Mouse (Mus musculus) WW6 (cell line): ENCODE results near the gene Sorcs3.

Source experiments
- DNase-seq: peaks from one replicate; pipeline ENCODE4 v3.0.0-alpha.2; 2013; ENCODE audit warnings: low read depth, low spot score

The Sorcs3 gene

DNA sequence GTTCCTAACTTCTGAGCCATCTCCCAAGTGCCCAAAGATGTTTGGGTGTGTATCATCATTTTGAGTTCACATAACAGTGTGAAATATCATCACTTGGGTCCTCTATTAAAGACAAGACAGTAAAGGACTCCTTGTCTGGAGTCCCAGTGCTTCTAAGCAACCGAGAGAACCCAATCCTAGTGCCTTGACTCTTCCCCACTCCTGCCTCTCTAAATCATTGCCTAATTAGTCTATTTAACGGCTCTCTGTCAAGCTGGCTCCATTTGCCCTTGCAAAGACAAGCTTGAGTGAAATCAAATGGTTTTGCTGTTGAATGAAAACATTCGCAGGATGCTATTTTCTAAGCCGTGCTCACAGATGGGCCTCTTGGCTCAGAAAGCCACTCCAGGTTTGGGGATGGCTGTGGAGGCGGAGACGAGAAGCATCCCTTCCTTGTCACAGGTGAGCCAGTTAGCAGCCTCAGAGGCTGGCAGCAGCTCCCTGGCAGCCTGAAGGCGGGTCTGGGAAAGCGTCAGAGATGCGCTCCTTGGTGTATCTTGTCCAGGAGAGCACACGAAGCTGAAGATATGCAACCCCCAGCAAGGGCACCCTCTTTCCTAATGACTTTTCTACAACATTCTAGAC, 79.9 kb downstream of the Sorcs3 start:
- DNase-seq, result no peak

DNA sequence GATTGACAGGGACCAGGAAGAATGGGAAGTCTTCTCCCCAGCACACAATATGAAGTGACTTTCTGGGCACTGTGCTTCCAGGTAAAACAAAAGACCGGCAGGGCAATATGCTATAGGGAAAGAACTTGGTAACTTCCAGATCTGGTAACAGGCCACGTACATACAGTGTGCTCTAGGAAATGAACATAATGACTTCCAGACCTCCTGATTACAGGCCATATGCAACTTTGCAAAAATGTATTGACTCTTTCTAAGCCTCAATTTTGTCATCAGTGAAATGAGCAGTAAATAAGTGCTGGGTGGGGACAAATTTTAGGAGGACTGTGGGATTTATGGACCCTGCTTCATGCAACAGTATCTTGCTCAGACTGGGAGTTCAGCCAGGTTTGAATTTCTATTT, 88.4 kb downstream of the Sorcs3 start:
- DNase-seq, result no peak

DNA sequence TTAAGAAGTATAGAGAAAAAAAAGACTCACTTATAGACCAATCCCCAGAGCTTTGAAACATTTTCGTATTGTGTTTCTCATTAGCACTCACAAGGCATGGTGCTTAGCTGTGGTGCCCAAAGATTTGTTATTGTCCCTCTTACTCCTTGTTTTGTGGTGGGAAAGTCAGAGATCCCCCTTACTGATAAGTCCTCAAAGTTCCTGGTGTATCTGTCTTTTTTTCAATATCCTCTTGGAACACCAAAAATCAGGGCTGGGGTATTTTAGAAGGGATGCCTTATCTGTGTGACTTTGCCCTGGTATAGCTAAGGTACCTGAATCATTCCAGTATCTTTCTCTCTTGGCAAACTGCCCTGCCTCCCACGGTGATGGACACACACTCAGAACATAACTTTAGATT, 92.6 kb downstream of the Sorcs3 start:
- DNase-seq, result no peak

DNA sequence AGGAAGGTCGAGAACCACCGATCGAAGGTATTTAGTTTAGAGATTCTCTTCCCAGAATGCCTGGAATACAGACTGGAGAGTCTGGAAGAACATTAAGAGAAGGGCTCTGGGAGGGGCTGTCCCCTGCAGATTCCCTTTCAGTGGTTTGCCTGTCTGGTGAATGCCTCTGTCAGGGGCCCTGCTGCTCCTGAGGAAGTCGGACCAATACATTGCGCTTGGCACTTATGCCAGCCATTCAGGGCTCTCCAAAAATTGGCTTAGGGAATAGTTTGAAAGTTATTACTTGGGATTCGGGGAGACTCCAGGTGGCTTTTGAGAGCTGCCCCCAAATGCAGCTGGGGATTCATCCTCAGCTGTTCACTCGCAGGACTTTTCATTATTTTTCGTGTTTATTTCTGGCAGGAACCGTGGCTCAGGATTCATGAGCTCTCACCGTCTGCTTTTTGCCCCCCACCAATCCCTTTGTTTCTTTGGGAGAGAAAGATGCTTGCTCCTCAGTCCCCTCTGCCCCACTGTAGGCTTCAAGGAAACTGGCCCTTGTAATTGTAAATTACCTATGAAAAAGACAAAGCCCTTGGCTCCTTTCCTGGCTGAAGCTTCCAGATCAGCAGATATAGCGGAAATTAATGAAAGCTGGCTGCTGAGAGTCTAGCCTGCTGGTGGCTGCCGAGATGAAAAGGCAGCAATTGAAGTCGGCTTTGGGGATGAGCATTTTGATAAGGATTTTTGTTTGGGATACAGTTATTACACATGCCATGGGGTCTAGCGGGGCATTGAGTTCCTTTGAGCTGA, 94.8 kb downstream of the Sorcs3 start:
- no peak for DNase-seq

DNA sequence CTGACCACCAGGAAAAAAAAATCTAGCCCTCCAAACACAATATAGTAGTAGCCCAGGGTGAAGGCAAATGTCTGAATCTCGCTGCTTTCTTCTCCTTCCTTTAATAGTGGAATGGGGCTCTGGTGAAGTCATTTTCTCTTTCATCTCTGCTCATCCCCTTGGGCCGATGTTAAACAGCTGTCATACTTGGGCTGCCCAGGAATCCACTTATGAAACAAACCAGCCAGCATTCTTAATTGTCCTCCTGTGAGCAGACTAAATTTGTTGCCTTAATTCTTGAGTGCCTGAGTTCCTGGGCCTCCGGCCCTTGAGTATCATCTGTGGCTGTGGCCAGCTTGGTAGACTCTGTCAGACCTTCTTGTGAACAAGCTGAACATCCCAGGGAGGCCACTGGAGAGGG, 95.5 kb downstream of the Sorcs3 start:
- no peak for DNase-seq

DNA sequence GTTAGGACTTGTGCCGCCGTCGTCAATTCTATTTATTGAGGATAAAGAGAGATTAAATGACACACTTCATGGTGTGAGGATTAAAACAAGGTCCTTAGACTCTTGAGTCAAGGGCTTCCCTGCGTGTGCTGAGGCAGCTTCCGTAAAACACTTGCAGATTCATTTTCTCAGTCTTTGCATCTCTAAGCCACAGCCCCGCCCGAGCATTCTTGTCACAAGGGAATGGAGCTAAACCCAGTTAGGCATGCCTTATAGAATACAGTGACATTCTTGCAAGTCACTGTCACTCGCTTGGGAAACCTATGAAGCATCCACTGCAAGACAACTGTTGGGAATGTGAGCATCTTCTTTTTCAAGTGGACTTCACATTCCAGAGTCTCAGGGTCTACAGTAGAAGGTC, 102.5 kb downstream of the Sorcs3 start:
- no peak for DNase-seq

DNA sequence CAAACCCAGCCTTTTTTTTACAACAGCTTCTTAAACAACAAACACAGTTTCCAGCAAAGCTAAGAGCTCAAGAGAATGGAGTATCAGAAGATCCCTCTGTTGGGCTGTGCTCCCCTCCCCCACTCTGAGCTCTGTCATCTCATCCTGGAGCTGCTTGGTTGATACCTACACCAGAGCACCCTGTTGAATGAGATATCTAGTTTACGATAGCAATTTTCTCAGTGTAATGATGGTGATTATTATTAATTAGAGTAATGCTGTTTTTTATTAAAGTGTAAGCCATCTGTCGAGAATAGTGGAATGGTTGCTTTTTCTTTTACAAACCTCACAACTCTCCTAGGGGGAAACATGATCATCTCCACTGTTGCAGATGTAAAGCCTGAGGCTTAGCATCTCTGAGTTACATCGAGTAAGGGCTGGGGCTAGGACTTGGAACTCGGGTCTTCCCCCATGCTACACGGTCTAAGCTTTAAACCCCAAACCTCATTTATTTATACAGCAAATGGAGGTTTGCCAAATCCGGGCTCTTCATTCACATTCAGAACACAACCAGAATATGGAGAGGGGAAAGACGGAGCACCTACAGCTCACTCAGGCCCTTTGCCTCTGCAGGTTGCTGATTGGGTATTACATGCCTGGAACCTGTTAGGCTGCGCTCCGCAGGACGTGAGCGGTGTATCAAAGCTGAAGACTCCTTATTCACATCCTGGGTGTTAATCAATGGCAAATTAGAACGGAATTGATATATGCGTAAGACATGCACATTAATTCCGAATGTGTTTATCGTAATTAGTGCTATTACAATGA, 103.9 kb downstream of the Sorcs3 start:
- no peak for DNase-seq

DNA sequence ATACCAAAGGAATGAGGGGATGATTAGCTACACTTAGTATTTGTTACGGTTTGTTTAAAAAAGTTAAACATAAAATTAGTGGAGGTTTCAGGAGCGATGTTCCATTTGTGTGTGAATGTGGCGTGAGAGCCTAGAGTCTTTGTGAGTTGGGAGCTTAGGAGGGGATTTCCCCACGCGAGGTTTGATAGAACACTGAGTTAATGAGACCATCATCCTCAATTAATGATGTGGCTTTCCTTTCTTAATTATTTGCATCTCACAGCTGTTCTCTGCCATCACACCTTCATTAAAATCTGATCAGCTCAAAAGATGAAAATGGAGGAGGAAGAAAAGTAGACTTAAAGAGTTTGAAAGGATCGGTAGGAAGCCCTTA, 104.5 kb downstream of the Sorcs3 start:
- no peak for DNase-seq

DNA sequence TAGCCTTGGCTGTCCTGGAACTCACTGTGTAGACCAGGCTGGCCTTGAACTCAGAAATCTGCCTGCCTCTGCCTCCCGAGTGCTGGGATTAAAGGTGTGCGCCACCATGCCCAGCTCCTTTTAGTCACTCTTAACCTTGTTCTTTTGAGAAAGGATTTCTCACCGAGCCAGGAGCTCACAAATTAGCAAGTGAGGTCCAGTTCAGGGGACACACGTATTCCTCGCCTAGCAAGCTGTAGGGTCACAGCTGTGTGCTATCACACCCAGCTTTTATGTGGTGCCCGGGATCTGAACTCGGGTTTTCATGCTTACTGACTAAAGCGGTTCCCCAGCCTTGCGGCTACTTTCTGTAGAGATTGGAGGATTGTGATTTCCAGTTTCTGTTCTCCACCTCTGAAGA, 108.0 kb downstream of the Sorcs3 start:
- no peak for DNase-seq

DNA sequence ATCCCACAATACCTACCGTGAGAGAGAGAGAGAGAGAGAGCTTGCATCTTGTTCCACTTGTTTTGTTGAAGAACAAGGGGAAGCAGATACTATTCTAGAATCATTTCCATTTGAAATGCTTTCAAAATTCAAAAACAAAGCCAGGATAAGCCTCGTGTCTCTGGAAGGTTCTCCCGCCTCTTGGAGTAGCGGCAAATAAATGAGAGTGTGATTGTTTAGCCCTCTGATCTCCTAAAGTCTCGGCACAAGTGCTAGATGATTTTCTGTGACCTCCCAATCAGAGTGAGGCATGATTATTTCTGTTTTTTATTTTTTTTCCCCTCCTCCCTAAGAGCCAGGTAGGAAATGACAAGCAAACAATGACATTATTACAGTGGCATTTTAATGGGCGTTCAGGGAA, 121.3 kb downstream of the Sorcs3 start:
- DNase-seq, result no peak

DNA sequence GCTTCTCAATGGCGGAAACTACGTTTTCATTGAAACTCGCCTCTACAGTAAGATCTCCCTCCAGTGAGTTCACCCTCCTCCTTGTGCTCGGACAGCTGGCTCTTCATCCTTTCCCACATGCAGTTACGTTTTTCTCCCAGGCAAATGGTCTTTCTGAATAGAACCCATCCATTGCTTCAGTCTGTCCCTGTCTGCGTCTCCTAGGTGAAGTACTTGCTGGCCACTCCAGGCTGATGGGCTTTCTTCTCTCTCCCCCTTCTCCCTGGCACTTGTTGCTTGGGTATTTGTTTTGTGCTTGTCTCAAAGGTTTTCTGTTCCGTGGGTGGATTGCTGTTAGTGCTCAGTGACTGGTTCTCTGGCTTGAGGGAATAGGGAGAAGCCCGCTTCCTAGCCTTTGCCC, 122.3 kb downstream of the Sorcs3 start:
- DNase-seq, result no peak

DNA sequence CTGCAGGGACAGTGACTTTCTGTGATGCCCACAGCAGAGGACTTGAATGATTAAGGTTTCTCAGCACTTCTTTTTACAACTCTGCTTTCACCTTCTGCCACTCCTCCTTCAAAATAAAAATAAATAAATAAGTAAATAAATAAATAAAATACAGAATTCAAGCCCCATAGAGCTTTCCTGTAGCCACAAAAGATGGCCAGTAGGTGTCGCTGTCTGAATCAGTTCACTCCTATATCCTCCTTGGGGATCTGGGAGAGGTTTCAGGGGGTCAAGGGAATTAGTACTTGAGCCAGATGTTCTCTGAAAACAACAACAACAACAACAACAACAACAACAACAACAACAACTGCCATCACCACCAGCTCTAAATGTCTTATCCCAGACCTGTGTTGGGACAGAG, 125.8 kb downstream of the Sorcs3 start:
- no peak for DNase-seq

DNA sequence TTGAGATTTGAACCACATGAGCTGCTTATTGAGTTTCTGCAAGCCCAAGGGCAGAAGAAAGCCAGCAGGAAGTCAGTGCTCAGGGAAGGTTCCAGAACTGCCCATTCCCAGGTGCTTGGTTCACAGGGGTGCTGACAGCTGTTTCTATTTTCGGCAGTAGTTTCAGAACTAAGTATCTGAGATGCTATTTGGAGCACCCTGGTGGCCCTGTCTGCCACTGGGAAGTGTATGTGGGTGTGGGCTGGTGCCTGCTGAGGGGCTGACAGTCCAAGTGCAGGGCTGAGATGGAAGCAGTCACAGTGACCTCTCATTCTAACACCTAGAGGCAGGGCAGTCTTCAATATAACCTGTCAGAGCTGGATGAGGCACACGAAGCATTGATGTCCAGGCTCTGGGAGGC, 127.3 kb downstream of the Sorcs3 start:
- no peak for DNase-seq

DNA sequence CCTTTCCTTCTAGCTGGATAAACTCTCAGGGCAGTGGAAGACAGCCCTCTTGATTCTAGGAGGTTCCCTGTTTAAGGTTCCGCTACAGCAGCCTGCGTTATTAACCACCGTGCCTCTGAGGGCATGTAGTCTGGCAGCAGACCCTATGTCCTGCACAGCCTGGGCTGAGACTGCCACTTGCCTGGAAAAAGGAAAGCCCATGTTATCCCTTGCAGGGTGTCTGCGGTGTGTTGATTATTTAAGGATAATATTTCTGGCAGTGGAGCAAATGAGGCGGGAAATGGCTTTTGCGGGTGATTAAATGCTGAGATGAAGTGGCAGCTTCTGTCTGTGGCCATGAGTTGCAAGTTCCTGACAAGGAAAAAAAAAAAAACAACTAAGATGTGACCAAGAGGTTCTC, 131.6 kb downstream of the Sorcs3 start:
- no peak for DNase-seq

DNA sequence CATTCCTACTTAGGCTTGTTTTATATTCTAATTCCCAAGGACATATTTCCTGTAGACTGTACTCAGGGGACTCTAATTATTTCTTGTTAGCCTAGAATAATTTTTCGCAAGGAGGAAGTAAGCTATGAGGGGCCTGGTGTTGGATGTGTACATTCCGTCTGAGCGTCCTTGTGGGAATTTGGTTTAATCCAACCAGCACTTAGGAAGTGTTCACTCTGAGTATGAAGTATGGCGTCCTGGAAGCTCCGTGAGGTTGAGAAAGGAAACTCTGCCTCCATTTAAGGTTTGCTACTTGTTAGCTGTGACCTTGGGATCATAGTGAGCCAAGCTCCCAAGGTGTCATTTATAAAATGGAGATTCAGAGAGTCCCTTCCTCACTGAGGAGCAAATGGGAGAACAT, 132.3 kb downstream of the Sorcs3 start:
- DNase-seq, result no peak

DNA sequence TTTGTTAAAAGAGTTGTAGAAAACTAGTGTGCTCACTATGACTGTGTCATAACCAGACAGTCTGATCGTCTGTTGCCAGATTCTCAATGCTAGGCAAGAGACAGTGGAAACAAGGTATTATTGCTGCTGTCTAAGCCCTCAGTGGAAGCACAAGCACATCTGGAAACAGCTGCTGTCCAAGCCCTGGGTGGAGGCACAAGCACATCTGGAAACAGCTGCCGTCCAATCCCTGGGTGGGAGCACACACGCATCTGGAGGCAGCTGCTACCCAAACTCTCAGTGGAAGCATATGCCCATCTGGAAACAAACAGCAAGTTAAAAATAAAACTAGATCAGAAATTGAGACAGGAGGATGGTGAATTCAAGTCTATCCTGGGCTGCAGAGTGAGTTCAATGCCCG, 136.9 kb downstream of the Sorcs3 start:
- no peak for DNase-seq

DNA sequence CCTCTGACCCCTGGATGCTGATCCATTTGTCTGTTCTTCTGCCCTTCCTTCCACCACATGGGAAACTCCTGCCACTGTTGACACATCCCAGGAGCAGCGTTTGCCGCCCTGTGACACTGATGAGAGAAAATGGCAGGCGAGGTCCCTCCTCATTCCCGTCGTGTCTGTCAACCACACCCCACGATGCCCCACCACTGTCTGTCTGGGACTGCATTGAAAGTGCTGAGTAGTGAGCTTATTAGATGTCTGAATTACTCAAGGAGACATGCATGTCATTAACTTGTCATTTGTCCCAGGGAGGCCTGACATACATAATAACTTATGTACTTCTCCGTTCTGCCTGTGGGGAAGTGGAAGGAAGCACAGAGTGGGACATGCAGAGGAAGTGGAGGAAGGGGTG, 137.6 kb downstream of the Sorcs3 start:
- no peak for DNase-seq

DNA sequence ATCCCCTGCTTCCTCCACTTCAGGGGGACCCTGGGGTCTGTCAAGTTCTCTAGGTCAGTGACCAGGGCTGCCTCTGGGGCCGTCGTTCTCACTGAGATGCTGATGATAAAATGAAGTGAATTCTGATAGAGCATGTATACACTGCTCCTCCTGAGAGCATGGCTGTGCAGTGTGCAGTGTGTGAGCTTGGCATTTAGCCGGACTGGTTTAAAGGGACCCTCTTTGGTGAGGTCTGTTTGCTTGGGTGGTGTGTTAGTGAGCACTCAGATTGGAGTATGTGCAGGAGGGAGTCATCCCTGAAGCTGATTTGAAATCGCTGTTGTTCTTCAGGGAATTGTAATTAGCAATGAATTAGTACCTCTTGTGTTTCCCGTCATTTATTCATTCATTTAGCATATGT, 141.3 kb downstream of the Sorcs3 start:
- DNase-seq, result no peak

DNA sequence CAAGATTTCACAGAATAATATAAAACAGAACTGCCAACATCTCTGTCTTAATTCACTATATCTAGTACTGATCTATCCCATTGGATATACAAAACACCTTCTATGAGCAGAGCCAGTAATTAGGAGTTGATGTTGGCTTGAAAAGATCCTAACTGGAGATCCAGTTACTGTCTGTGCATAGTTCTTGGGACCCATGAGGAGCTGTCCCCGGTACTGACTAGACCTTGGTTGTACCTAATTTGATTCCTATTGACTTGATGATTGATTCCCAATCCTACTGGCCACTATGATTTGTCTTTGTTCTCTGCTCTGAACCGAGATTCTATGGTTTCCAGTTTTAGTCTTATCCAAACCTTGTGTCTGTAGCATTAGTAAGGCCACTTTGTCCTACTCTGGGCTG, 151.0 kb downstream of the Sorcs3 start:
- peak; percentile 4 for DNase-seq

DNA sequence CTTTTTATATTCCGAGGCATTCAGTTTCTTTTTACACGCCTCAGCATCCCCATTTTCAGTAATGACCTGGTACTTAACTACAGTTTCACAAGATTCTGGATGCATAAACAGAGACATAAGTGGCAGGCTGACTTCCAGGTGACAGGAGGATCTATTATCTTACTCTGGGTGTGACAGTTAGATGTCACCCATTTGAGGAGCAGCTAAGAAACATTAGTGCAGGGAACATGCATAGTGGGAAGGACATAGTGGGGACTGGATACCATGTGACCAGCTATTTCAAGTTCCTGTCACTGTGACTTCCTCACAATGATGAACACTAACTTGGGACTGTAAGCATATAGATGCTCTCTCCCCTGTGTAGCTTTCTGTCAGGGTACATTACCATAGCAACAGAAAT, 156.3 kb downstream of the Sorcs3 start:
- DNase-seq, result no peak

DNA sequence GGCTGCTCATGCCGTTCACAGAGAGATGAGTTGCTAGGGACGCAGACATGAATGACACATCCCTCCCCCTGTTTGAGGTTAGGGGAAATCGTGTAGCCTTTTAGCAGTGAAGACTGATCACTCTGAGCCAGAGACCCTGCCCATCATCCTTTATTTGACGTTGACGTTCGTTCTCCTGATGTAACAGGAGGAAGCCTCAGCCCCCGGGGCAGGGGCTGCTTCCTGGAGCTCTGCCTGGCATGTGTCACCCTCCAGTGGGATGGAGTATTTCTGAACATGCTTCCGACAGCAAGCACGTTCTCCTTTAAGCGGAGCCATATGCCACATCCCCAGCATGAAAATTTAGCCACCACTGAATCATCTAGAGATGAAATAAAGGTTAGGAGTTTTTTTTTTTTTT, 162.2 kb downstream of the Sorcs3 start:
- DNase-seq, result no peak

DNA sequence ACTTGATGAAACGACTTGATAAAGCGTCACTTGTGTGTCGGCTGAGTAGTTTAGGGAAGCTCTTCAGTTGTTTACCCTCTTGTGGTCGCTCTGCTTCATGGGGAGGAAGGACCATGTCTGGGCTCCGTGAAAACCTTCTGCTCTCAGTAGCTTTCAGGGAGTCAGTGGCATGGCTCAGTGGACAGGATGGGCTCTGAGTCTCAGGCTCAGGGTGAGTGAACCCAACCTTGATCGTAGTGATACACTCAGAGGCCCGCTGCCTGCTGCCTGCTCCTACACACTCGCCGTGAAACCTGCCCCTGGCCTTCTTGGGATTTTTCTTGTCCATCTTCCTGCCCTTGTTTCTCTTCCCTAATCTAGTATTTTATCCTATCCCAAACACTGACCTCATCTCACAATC, 166.0 kb downstream of the Sorcs3 start:
- DNase-seq, result no peak

DNA sequence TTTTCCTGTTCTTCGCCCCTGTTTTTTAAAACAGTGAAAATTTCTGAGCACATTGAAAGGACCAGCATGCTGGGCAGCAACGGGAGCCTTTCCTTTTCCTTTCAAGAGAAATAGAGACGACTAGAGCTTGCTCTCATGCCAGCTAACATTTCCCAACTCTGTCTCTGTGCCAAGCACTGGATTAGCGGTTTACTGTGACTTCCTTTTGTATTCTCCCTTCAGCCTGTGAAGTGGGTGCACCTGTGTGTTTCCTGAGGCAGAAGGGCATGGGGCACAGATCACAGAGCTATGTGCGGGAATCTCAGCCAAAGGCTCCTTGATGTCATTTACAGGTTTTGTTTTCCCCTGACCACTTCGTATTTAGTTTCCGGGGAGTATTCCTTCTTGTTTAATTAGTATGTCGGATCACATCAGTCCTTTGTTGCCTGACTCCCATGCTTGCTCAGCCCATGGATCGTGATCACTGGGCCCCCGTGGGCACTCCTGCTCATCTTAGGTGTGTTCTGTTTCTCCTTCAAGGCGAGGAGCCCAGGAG, 172.2 kb downstream of the Sorcs3 start:
- no peak for DNase-seq
